ENCODE assay signal across 23 mouse cellular contexts in genomic region chr6:88352541-88352940, GRCm38 (mm10).
A peak's percentile ranks its signal among the peaks of the same experiment; 100 is the strongest.
DNase-seq lines count a peak whose midpoint lies in the region.
"Had no signal": no experiment of that assay in that cellular context is flagged by ENCODE, and none has a peak within 500 bp of the region (broad histone marks: within the 10 kb centered on the region; RNA-seq: fewer than 3 reads in every experiment).

No protein-coding gene starts in this region.

- H3K9me3 ChIP-seq in limb, embryonic 10.5 days (replicated peaks) = no peaks in the 10 kb centered on the region
- H3K9me3 ChIP-seq: forebrain, embryonic 13.5 days; heart, embryonic 15.5 days; limb, embryonic 12.5 days; liver, embryonic 13.5 days; lung, embryonic 15.5 days; neural tube, embryonic 13.5 days had no signal

- DNase-seq in cerebellum, postnatal 25 days = peak; percentile 12 to 18
- no peak for DNase-seq in cerebellum, postnatal 4 days (ENCODE audit: low spot score in 2 of 2)
- peak; percentile 32 for DNase-seq in 3T3-L1 (ENCODE audit: low read depth, low spot score)
- peak; percentile 63 for DNase-seq in embryo, embryonic 10 days (ENCODE audit: low spot score)
- DNase-seq in limb, embryonic 10.5 days (ENCODE audit: low spot score) = no peak
- DNase-seq in ovary, adult 18-20 months (ENCODE audit: low spot score) = no peak
- DNase-seq in spleen, postnatal 4 days (ENCODE audit: low spot score in 2 of 2) = no peak
- DNase-seq: adrenal gland, adult 2 months; gastrocnemius, postnatal 14 days; heart, adult 2 months; heart, postnatal 4 days; kidney, adult 8-10 months; kidney, postnatal 14 days; liver, embryonic 13.5 days; lung, postnatal 4 days; right cerebral cortex, postnatal 25 days; thymus, adult 2 months had no signal

- no peak overlapping the region for H3K4me3 ChIP-seq in limb, embryonic 10.5 days
- H3K4me3 ChIP-seq: forebrain, embryonic 13.5 days; heart, adult 2 months; heart, embryonic 15.5 days; layer of hippocampus, adult 2 months; limb, embryonic 12.5 days; liver, embryonic 13.5 days; lung, embryonic 15.5 days; neural tube, embryonic 13.5 days had no signal

- peaks cover 31% of the 10 kb centered on the region; the same call in 1 of the 2 replicates for H3K36me3 ChIP-seq in limb, embryonic 10.5 days
- H3K36me3 ChIP-seq: heart, embryonic 15.5 days; lung, embryonic 15.5 days had no signal

- peak overlapping the region; percentile 59 for H3K27ac ChIP-seq in limb, embryonic 10.5 days
- H3K27ac ChIP-seq: forebrain, embryonic 13.5 days; heart, adult 2 months; heart, embryonic 15.5 days; layer of hippocampus, adult 2 months; limb, embryonic 12.5 days; liver, embryonic 13.5 days; lung, embryonic 15.5 days; neural tube, embryonic 13.5 days had no signal

- peaks cover 23% of the 10 kb centered on the region for H3K4me1 ChIP-seq in limb, embryonic 10.5 days
- H3K4me1 ChIP-seq: forebrain, embryonic 13.5 days; liver, embryonic 13.5 days; neural tube, embryonic 13.5 days had no signal

- 37% methylated on average over 4 of the region's 4 CpGs for WGBS in limb, embryonic 10.5 days

- H3K27me3 ChIP-seq in limb, embryonic 10.5 days (ENCODE audit: low read depth, poor library complexity, severe bottlenecking) = no peaks in the 10 kb centered on the region
- H3K27me3 ChIP-seq: forebrain, embryonic 13.5 days; heart, embryonic 15.5 days; limb, embryonic 12.5 days; liver, embryonic 13.5 days; lung, embryonic 15.5 days; neural tube, embryonic 13.5 days had no signal

Comparison
In these comparisons a context has a peak if more than half of its experiments do, and no peak if none do; other contexts are left out.
1. DNase-seq: peak in cerebellum, postnatal 25 days (2 of 2), 3T3-L1 (single experiment) and embryo, embryonic 10 days (single experiment); none in cerebellum, postnatal 4 days (0 of 2), limb, embryonic 10.5 days (single experiment), ovary, adult 18-20 months (single experiment) and spleen, postnatal 4 days (0 of 2).